Mouse (Mus musculus): ENCODE measurements around the gene Vps35.

DNA sequence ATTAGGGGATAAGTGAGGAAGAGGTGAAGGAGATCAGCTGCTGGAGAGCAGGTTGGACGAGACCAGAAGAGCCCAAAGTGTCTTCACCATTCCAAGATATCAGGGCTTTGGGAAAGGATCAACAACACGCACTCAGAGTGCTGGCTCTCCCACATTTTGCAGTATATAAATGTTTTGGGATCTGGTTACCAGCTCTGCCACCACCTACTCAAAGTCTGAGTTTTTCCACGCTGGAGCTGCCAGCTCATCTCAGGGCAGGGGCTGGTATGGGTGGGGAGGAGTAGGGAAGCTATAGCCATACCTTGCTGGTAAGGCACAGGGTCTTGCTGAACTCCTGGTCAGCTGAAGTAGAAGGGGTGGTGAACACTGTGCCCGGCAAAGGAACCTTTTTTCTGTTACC, 79.4 kb downstream of the Vps35 start:
- TF ChIP-seq CTCF (IDR thresholded peaks at IDR 0.05; ENCODE audit: control insufficient read depth, insufficient read depth, insufficient read length) (no peak), MAX (IDR thresholded peaks at IDR 0.05) (no peak), USF1 (IDR thresholded peaks at IDR 0.05; ENCODE audit: low read depth) (no peak), MYOG (IDR thresholded peaks at IDR 0.05; ENCODE audit: control insufficient read depth, extremely low read depth, insufficient read length) (no peak)

Data from C2C12 (cell line).